Mouse (Mus musculus) T-cell, adult 66 days (primary cell): Measurements from ENCODE around the gene Icam1. TPM values are rescaled to one million over a fixed set of nuclear protein-coding genes. Genes with fewer than 3 reads are reported as not detected.

Experiments
- total RNA-seq, 2 experiments: library from RNA; stranded (reverse); gene quantifications; 3 replicates in 1 of 2; 4 replicates in 1 of 2; pipeline ENCODE4 v1.2.4; 2023

Icam1 gene
- total RNA-seq, result 10 to 100 TPM; 43.1 to 49.4 TPM

GRCm38 (mm10) chr9:21015571-21016130 is at the start of gene Icam1:
Icam1 (plus strand) TSS chr9:21015985.

GRCm38 (mm10) chr9:20976216-20976960 is 39.4 kb upstream of the Icam1 start, which contains the start of gene S1pr2:
S1pr2 (minus strand) TSS chr9:20976781.

GRCm38 (mm10) chr9:21002627-21003551 is 12.9 kb upstream of the Icam1 start, which contains the start of gene Mrpl4:
Mrpl4 (plus strand) TSS chr9:21002738.

DNA sequence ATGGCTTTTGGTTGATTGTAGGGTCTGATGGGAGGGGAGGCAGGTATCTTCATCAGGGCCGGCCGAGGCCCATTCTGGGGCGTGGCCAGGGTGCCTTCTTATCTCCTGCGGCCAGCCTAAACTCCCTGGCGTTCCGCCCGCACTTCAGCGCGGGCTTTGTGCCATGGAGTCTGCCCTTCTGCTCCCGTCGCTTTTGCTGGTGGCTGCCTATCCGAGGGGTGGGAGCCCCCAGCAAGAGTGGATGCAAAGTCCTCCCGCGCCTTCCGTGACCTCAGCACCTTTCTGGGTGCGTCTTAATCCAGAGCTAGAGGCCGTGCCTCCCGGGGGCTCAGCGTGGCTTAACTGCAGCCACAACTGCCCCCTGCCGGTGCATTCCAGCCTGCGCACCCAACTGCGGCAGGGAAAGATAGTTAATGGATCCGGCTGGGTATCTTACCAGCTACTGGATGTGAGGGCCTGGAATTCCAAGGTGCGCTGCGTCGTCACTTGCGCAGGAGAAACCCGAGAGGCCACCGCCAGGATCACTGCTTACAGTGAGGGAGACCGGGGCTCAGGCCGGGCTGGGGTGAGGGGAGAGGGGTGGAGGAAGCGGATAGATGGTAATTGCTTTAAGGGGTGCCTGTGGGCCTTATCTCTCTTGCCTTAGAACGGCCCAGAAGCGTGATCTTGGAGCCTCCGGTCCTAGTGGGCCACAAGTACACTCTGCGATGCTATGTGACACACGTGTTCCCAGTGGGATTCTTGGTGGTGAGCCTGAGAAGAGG is 13.7 kb downstream of the Icam1 start, which contains the start of gene Icam4:
Gene Icam4, plus strand, starts transcription at position 83 of the 764 bp plus-strand sequence.

GRCm38 (mm10) chr9:21031896-21032351 is 16.1 kb downstream of the Icam1 start, which contains the start of gene Icam5:
Icam5 (plus strand) TSS chr9:21032073.

GRCm38 (mm10) chr9:21067006-21067684 is 51.4 kb downstream of the Icam1 start, which contains the start of gene Zglp1:
Zglp1 (minus strand) TSS chr9:21067093.

DNA sequence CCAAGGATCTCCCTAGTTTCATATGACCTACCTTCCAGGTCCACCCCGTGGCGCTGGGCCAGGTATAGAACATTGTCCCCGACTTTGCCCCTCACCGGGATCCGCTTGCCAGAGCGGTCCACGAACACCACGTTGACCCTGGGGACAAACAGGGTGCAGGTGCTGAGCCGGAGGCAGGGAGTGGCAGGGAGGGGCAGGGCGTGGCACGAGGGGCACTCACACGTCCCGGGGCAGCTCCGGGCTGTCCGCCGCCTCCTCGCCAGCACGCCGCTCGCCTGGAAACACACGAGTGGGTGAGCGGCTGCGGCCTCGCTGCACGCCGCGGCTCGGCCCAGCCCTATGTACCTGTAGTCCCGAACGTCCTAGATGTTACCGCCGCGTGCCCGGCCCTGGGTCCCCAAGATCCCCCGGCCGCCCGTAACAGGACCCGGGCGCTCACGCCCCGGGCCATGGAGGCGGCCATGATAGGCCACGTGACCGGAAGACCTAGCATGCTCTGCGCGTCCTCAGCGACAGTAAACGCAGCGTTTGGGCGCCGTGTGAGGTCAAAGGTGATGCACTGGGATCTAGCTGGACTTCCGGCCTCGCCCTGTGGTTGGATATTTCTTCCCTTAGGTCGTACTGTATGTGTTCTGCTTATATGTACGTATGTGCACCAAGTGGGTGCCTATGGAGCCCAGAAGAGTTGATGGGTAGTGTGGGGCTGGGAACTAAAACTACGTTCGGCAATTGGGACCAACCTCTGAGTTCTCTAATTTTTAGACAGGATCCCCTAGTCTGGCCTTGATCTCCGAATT is 57.5 kb downstream of the Icam1 start, which contains the start of the genes Gm49373 and Fdx1l:
Gene Gm49373, minus strand, starts transcription at position 53 of the 797 bp plus-strand sequence.
Gene Fdx1l, minus strand, starts transcription at position 571 of the 797 bp plus-strand sequence.

Other genes with a start within 250 kb of the Icam1 start
- gene Col5a3, start 200.9 kb upstream of the Icam1 start, total RNA-seq, result not detected
- gene Rdh8, start 197.5 kb upstream of the Icam1 start, total RNA-seq, result not detected
- 10 to 100 TPM; 59.7 to 65.3 TPM for gene A230050P20Rik, start 147.3 kb upstream of the Icam1 start, total RNA-seq
- 1 to 10 TPM; 1.1 to 3.0 TPM for gene Angptl6, start 136.3 kb upstream of the Icam1 start, total RNA-seq
- gene Ppan, start 127.8 kb upstream of the Icam1 start, total RNA-seq, result 100 to 1,000 TPM in 1 of 2 experiments, 10 to 100 TPM in 1; 95.1 to 102 TPM
- 100 to 1,000 TPM; 187 to 197 TPM for gene Eif3g, start 117.4 kb upstream of the Icam1 start, total RNA-seq
- 100 to 1,000 TPM in 1 of 2 experiments, 10 to 100 TPM in 1; 99.8 to 107 TPM for gene Dnmt1, start 56.1 kb upstream of the Icam1 start, total RNA-seq
- gene S1pr2, start 39.2 kb upstream of the Icam1 start, total RNA-seq, result 1 to 10 TPM; 2.5 to 6.7 TPM
- 10 to 100 TPM; 51.2 to 53.0 TPM for gene Mrpl4, start 13.2 kb upstream of the Icam1 start, total RNA-seq
- 1 to 10 TPM in 1 of 2 experiments, under 1 TPM in 1; 0.56 to 1.2 TPM for gene Icam4, start 13.4 kb downstream of the Icam1 start, total RNA-seq
- under 1 TPM; 0.62 to 0.73 TPM for gene Icam5, start 16.1 kb downstream of the Icam1 start, total RNA-seq
- gene Zglp1, start 51.1 kb downstream of the Icam1 start, total RNA-seq, result 1 to 10 TPM; 2.6 to 3.7 TPM
- gene Gm49373, start 57.1 kb downstream of the Icam1 start, total RNA-seq, result 1 to 10 TPM; 2.3 to 4.1 TPM
- 10 to 100 TPM; 33.5 to 34.0 TPM for gene Fdx1l, start 57.6 kb downstream of the Icam1 start, total RNA-seq
- 10 to 100 TPM; 12.8 to 16.0 TPM for gene Gm38431, start 76.0 kb downstream of the Icam1 start, total RNA-seq
- gene Raver1, start 76.0 kb downstream of the Icam1 start, total RNA-seq, result 100 to 1,000 TPM; 110 to 111 TPM
- gene Tyk2, start 115.3 kb downstream of the Icam1 start, total RNA-seq, result 10 to 100 TPM; 65.7 to 68.6 TPM
- gene Cdc37, start 134.0 kb downstream of the Icam1 start, total RNA-seq, result 100 to 1,000 TPM; 132 to 148 TPM
- gene Pde4a, start 149.7 kb downstream of the Icam1 start, total RNA-seq, result 1 to 10 TPM in 1 of 2 experiments, under 1 TPM in 1; 0.74 to 1.8 TPM
- 10 to 100 TPM; 35.2 to 43.8 TPM for gene Keap1, start 223.4 kb downstream of the Icam1 start, total RNA-seq
- 1 to 10 TPM; 1.1 to 1.9 TPM for gene S1pr5, start 232.5 kb downstream of the Icam1 start, total RNA-seq
- 10 to 100 TPM; 48.4 to 48.8 TPM for gene Atg4d, start 249.3 kb downstream of the Icam1 start, total RNA-seq